Mouse (Mus musculus) ES-Bruce4 (cell line): ENCODE measurements around the gene Rab11fip4.

Experiments used
- CTCF ChIP-seq: IDR thresholded peaks from one replicate; pipeline ENCODE4 v1.8.1; 2011; ENCODE audit warnings: low read depth, low read length
- POLR2A ChIP-seq: IDR thresholded peaks from one replicate; pipeline ENCODE4 v1.8.1; 2011; ENCODE audit warnings: low read length; ENCODE audit not compliant: insufficient read depth

- no peak for TF ChIP-seq CTCF
- TF ChIP-seq POLR2A = no peak
Measured at GRCm38 (mm10) chr11:79674632-79675031, 83.6 kb downstream of the Rab11fip4 start.
